Mouse (Mus musculus): ENCODE data around the gene Lin54.
A peak's percentile ranks its signal among the peaks of the same experiment; 100 is the strongest.
"Not testable (repeated sequence)": the region's sequence is repeated elsewhere in the genome, so short reads cannot be mapped to it uniquely, and the experiment has no call there.

Lin54 gene

GRCm38 (mm10) chr5:100489340-100489739 lies 11.1 kb downstream of the Lin54 start:
- no peak for DNase-seq (ENCODE audit: low read depth, low spot score)

GRCm38 (mm10) chr5:100488231-100488630 lies 12.2 kb downstream of the Lin54 start:
- DNase-seq (ENCODE audit: low read depth, low spot score): no peak

GRCm38 (mm10) chr5:100487120-100487519 lies 13.3 kb downstream of the Lin54 start:
- no peak for DNase-seq (ENCODE audit: low read depth, low spot score)

GRCm38 (mm10) chr5:100483569-100483968 lies 16.9 kb downstream of the Lin54 start:
- no peak for DNase-seq (ENCODE audit: low read depth, low spot score)

GRCm38 (mm10) chr5:100477604-100478003 lies 22.8 kb downstream of the Lin54 start:
- DNase-seq (ENCODE audit: low read depth, low spot score): no peak

- DNase-seq (ENCODE audit: low read depth, low spot score): peak; percentile 46
Observed at GRCm38 (mm10) chr5:100476328-100476727, 24.1 kb downstream of the Lin54 start.

GRCm38 (mm10) chr5:100467336-100467735 lies 33.1 kb downstream of the Lin54 start:
- peak; percentile 88 for DNase-seq (ENCODE audit: low read depth, low spot score)

- peak; percentile 23 for DNase-seq (ENCODE audit: low read depth, low spot score)
Observed at GRCm38 (mm10) chr5:100466624-100467023, 33.8 kb downstream of the Lin54 start.

GRCm38 (mm10) chr5:100462374-100462773 lies 38.1 kb downstream of the Lin54 start:
- DNase-seq (ENCODE audit: low read depth, low spot score): no peak

- DNase-seq (ENCODE audit: low read depth, low spot score): no peak
Observed at GRCm38 (mm10) chr5:100461526-100461925, 38.9 kb downstream of the Lin54 start.

- DNase-seq (ENCODE audit: low read depth, low spot score): no peak
Observed at GRCm38 (mm10) chr5:100459468-100459867, 41.0 kb downstream of the Lin54 start.

GRCm38 (mm10) chr5:100451871-100452270 lies 48.6 kb downstream of the Lin54 start:
- DNase-seq (ENCODE audit: low read depth, low spot score): no peak

- DNase-seq (ENCODE audit: low read depth, low spot score): no peak
Observed at GRCm38 (mm10) chr5:100438796-100439195, 61.6 kb downstream of the Lin54 start.

- no peak for DNase-seq (ENCODE audit: low read depth, low spot score)
Observed at GRCm38 (mm10) chr5:100437917-100438316, 62.5 kb downstream of the Lin54 start.

GRCm38 (mm10) chr5:100437086-100437485 lies 63.4 kb downstream of the Lin54 start:
- DNase-seq (ENCODE audit: low read depth, low spot score): peak; percentile 65

- no peak for DNase-seq (ENCODE audit: low read depth, low spot score)
Observed at GRCm38 (mm10) chr5:100430966-100431365, 69.5 kb downstream of the Lin54 start.

GRCm38 (mm10) chr5:100430076-100430390 lies 70.4 kb downstream of the Lin54 start:
- peak; percentile 46 for DNase-seq (ENCODE audit: low read depth, low spot score)

- peak; percentile 99 for DNase-seq (ENCODE audit: low read depth, low spot score)
Observed at GRCm38 (mm10) chr5:100429344-100430075, 70.9 kb downstream of the Lin54 start.

- DNase-seq (ENCODE audit: low read depth, low spot score): peak; percentile 66
Observed at GRCm38 (mm10) chr5:100428734-100429343, 71.6 kb downstream of the Lin54 start.

GRCm38 (mm10) chr5:100428031-100428733 lies 72.3 kb downstream of the Lin54 start:
- no peak for DNase-seq (ENCODE audit: low read depth, low spot score)

GRCm38 (mm10) chr5:100427276-100427675 lies 73.2 kb downstream of the Lin54 start:
- DNase-seq (ENCODE audit: low read depth, low spot score): no peak

- not testable (repeated sequence) for DNase-seq (ENCODE audit: low read depth, low spot score)
Observed at GRCm38 (mm10) chr5:100425823-100426222, 74.6 kb downstream of the Lin54 start.

GRCm38 (mm10) chr5:100424252-100424651 lies 76.2 kb downstream of the Lin54 start:
- DNase-seq (ENCODE audit: low read depth, low spot score): no peak
